Mouse (Mus musculus) brain, adult 2 months (tissue): ENCODE results near the gene Macrod2.

Experiments
- DNase-seq: peaks from one replicate; pipeline ENCODE4 v3.0.0; 2011; ENCODE audit warnings: low read depth, low spot score

Macrod2 gene

DNA sequence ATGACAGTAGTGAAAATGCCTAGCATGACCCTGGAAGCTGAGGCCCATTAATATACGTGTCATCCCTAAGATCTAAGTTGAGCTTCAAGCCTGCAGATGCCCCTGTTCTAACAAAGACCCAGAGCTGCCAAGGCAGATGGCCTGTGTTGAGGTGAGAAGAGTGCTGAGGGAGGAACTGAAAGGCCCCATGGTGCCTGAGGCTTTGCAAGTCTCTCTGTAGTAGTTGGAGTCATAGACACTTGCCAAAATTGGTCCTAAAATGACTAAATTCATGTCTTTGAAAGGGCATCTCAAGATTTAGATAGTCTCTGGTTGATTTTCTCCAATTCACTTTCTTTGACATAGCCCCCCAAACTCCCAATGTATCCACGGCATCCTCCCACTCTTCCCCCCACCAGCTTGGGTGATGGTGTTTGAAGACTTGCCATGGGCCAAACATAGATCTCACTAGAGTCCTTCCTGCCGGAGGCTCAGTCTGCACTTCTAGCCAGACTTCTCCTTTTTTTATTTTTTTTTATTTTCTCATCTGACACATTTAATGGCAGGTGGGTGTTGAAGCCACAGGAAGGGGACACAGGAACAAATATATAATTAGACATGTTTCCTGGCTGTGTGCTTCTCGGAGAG lies 1439.2 kb downstream of the Macrod2 start:
- peak; percentile 93 for DNase-seq

- DNase-seq, result peak; percentile 92
Measured at GRCm38 (mm10) chr2:141844408-141845175, 1449.5 kb downstream of the Macrod2 start.

- DNase-seq, result peak; percentile 35
Measured at GRCm38 (mm10) chr2:141859220-141859619, 1464.1 kb downstream of the Macrod2 start.

- DNase-seq, result peak; percentile 79
Measured at GRCm38 (mm10) chr2:141861679-141862268, 1466.7 kb downstream of the Macrod2 start.

GRCm38 (mm10) chr2:141862531-141863265 lies 1467.6 kb downstream of the Macrod2 start:
- no peak for DNase-seq

DNA sequence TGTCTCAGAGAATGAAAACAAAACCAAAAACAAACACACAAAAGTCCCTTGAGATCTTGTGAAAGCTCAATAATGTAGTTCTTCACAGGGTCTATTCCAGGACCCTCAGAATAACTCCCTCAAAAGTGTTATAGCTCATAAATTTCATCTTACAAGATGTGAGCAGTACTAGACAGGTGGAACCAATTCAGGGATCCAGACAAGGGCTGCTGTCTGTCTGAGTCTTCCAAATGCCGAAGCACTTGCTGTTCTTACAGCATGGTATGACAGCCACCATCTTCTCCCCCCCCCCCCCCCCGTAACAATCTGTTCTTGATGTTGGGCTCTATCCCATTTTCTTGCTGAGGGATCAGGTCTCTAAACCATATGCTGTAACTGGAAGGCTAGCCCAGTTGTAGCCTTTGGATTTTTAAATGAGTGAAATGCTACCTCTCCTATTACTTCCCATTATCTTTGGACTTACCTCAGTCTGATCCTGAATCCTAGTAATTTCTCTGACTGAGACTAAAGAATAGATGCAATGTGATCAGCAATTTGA lies 1468.6 kb downstream of the Macrod2 start:
- DNase-seq, result peak; percentile 84

- peak; percentile 28 for DNase-seq
Measured at GRCm38 (mm10) chr2:141870930-141871329, 1475.8 kb downstream of the Macrod2 start.

GRCm38 (mm10) chr2:141876155-141876851 lies 1481.2 kb downstream of the Macrod2 start:
- DNase-seq, result peak; percentile 81

GRCm38 (mm10) chr2:141876958-141877357 lies 1481.8 kb downstream of the Macrod2 start:
- DNase-seq, result peak; percentile 54

- DNase-seq, result no peak
Measured at GRCm38 (mm10) chr2:141878473-141878872, 1483.4 kb downstream of the Macrod2 start.

GRCm38 (mm10) chr2:141879711-141880110 lies 1484.6 kb downstream of the Macrod2 start:
- no peak for DNase-seq

DNA sequence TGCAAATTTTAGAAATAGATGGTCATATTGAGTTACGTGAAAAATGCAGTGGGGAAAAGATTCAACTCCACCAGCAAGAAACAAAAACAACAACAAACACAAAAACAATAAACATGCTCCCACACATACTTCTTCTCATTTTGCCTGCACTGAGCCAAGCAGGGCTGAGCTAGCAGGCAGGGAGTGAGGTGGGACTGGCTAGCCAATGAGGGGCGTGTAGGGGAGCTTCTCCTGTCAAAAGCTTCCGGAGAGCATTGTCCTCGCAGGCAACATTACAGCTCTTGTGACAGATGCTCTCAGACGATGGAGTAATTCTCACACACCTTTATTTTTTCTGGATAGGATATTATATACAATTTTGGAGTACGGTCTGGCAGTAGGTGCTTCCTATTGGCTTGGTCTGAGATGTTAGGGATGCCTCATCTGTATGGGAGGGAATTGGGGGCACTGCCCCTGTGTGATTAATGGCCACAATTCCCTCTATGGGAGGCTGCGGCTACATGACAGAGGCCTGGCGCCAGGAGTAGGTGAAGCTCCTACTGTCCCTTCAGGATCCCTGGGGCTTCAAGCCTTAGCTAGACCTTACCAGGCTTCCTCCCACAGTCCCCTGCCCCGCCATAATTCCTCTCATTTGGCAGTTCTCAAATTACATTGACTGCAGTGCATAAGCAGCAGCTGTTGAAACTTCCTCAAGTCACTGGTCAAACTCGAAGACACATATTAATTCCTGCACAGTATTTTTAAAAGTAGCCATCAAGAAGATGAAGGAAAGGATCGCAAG lies 1491.8 kb downstream of the Macrod2 start:
- no peak for DNase-seq

DNA sequence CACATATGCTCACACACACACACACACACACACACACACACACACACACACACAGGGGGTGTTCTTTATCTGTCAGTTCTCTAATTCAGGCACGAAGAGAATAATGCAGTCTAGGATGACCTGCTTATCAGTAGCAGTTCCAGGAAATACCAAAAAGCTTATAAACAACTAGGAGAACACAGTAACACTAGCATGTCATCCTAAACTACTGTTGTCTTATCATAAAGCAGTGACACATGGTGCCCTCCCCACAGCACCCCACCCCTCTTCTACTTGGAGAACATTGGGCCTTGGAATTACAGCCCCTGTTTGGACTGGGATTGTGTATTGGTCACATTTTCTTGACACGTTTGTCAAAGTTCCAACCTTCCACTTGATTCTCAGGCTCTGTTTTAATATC lies 1494.4 kb downstream of the Macrod2 start:
- DNase-seq, result no peak

DNA sequence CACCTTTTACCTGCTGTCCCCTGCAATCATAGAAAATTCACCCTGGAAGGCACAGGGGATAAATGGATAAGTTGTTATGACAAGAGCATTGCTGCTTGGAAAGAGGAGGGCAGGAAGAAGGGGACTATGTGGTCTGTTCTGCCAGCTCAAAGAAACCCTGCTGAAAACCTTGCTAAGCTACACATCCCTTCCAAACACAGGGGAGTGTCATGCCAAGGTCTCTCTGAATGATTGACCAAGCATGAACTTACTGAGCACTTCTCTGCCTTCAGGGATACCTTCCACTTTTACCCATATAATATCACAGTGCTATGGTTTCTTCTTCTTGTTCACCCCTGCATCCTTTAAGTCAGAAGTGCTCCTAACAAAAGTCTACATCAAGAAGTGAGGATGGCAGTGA lies 1502.8 kb downstream of the Macrod2 start:
- DNase-seq, result no peak

- no peak for DNase-seq
Measured at GRCm38 (mm10) chr2:141911831-141912447, 1516.8 kb downstream of the Macrod2 start.

DNA sequence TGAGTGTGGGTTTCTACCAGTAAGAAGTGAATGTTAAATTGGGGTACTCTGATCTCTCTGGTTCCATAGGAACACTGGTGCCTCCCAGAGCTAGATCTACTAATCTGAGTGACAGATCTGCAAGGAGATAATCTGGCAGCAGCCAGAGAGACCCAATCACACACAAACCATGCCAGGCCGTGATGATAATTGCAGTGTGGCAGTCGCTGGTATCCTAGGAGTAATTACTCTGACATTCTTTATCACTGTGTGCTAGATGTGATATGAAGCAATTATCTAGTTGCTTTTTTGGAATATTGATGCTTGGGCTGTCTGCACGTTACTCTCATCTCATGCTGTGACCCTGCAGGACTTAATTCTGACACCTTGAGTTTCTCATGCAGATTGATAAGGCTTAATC lies 1518.4 kb downstream of the Macrod2 start:
- DNase-seq, result peak; percentile 10

DNA sequence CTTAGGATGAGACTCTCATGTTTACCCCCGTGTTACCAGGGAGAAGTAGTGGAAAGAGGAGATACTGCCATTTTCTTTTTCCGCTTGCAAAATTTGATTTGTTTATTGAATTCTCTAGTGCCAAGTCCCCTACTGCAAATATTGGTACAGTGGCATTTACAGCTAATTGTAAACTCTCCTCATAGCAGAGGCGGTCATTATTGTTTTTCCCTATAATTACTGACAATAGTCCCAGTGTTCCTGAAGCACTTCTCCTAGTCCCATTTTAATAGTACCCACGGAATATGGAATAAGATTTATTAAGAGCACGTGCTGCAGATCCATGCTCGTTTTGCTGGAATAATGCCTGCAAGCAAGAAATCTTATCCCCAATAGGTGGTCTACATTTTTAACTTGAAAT lies 1518.8 kb downstream of the Macrod2 start:
- DNase-seq, result no peak

DNA sequence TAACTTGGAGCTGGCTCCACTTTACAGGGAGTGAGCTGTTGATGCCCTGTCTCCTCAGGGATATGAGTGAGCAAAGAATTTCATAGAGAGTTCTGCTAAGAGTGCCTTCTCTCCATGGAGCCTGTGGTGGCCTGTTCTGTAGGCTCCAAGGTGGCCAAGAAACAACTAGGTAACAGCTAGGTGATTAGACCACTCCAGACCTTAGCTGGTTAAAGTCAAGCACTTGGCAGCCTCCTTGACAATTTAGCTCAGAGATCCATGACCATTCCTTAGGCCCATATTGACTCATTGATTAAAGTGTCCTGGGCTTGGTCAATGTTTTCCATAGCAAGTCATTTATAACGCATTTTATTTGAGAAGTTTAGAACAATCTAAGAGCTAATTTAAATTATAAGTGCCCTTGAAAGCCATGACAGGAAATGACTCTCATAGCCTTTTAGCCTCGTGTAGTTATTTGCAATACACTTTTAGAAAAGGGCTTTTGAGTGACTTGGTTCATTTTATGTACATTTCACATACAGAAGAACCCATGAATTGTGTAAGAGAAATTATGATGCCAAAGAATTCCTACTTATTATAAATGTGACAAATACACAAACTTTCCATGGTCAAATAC lies 1525.4 kb downstream of the Macrod2 start:
- DNase-seq, result no peak

- peak; percentile 33 for DNase-seq
Measured at GRCm38 (mm10) chr2:141935130-141935529, 1540.0 kb downstream of the Macrod2 start.
